Mouse (Mus musculus) MEL (cell line): ENCODE measurements at regions not wholly inside any gene's neighbourhood (a gene's known extent, or its start where the extent isn't known, plus 50 kb on each side); places are given as distances from the start of the nearest gene placed in this dataset.

ENCODE experiments used
- CTCF ChIP-seq, 3 experiments: IDR thresholded peaks in 2 of 3; conservative IDR thresholded peaks in 1 of 3; 2 replicates each; pipeline ENCODE4 v1.5.1; 2011 to 2012; ENCODE audit warnings: low read length in 3 of 3, low read depth in 2 of 3, mild to moderate bottlenecking in 2 of 3, improper control_type of control experiment in 1 of 3, inconsistent platforms in 1 of 3, mixed read lengths in 1 of 3, moderate library complexity in 1 of 3; ENCODE audit not compliant: control insufficient read depth in 1 of 3, insufficient read depth in 1 of 3, poor library complexity in 1 of 3, severe bottlenecking in 1 of 3
- GATA1 ChIP-seq: IDR thresholded peaks from 2 replicates; pipeline ENCODE4 v1.6.1; 2011; ENCODE audit warnings: low read depth, low read length, improper control_type of control experiment
- TBP ChIP-seq: IDR thresholded peaks from 2 replicates; pipeline ENCODE4 v1.8.0; 2011; ENCODE audit warnings: low read depth, low read length, improper control_type of control experiment
- UBTF ChIP-seq: IDR thresholded peaks from 2 replicates; pipeline ENCODE4 v1.6.1; 2012; ENCODE audit warnings: low read depth, mild to moderate bottlenecking, inconsistent platforms, low read length, improper control_type of control experiment, moderate library complexity, borderline replicate concordance; ENCODE audit not compliant: insufficient read depth

DNA sequence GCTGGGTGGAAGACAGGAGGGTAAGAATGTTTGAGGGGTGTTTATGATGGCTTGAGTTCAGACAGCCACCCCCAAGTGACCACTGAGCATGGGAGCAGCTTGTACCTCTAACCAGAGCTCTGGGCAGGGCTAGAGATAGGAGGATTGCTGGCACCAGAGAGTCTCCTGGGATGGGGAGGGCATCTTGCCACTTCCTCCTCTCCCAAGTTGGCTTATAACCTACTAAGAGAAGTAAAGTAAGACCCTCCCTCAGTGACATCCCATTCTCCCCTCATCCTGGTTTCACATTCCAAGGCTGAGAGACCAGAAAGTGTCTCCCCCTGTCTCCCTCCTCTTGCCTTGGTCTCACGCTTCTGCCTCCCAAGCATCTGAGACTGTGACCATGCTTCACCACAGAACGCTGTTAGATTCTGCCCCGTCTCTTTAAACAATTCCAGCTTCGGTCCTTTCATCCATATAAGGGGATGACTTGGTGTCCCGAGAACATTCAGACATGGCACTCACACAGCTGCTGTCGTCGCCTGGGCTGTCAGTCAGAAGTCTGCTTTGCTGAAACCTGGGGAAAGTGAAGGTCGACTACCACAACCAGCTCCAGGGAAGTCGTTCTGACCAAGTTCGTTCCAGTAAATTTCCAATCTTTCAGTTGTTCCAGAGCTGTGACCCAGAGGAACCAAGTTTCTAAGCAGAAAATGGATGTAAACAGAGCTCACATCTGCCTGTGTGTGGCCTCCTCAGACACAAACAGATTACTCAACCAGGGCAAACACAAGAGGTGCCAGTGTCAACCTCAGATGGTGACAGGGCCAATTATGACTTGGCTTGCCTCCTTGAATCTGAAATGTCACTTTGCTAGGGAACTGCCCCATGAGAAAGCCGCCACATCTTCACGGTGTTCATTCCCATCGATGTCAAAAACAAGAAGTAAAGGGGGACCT lies 85.3 kb upstream of the Rbms3 start:
- TF ChIP-seq CTCF (IDR thresholded peaks at IDR 0.05 in 2 of 3, conservative IDR thresholded peaks at IDR 0.05 in 1 of 3; ENCODE audit: control insufficient read depth in 1 of 3, insufficient read depth in 1 of 3, low read depth in 2 of 3, low read length in 3 of 3, poor library complexity in 1 of 3, severe bottlenecking in 1 of 3) = no peak
- TF ChIP-seq GATA1 = no peak
- TF ChIP-seq UBTF = no peak
- no peak for TF ChIP-seq TBP
